Mouse (Mus musculus): ENCODE measurements at regions not wholly inside any gene's neighbourhood (a gene's known extent, or its start where the extent isn't known, plus 50 kb on each side); places are given as distances from the start of the nearest gene placed in this dataset.

DNA sequence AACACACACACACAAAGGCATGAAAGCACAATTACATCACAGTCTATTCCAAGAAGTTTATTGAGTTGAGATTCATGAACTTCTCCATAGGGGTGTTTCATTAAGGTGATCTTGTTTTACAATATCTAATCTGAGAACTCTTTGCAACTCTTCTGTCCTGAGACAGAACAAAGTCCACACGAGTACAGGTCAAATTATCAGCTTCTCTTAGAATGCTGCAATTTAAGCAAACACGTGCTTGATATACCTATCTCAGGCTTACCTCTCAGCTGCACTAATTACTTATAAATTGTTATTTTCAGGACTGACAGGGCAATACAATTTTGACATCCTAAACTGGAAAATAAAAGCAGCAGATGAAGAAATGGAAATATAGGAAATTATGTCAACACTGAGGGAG is 57.0 kb upstream of the Slc5a12 start:
- no peak for TF ChIP-seq CTCF (conservative IDR thresholded peaks at IDR 0.05; ENCODE audit: insufficient read depth, insufficient read length, low read depth, low read length)
- TF ChIP-seq POLR2A (IDR thresholded peaks at IDR 0.05; ENCODE audit: low read depth, low read length): no peak

All from kidney, adult 2 months (tissue).